Mouse (Mus musculus) Patski (cell line): ENCODE measurements around the gene Ap1s1. TPM values are rescaled to one million over a fixed set of nuclear protein-coding genes. Genes with fewer than 3 reads are reported as not detected.

Experiments used
- ATAC-seq: fragments of 100-300 bp; one replicate; pipeline ENCODE4 v1.8.0; 2021
- CTCF ChIA-PET: fragments of 350-600 bp; sonication (Branson Sonifier 250); formaldehyde crosslinking; loops from one replicate; lab custom pipeline; 2022; ENCODE audit warnings: inconsistent platforms; lab: Charles Lee
- POLR2A ChIA-PET: fragments of 350-600 bp; sonication (Branson Sonifier 250); formaldehyde crosslinking; loops from one replicate; lab custom pipeline; 2022; ENCODE audit warnings: antibody characterized with exemption, inconsistent platforms; lab: Charles Lee
- DNase-seq: peaks from one replicate; pipeline ENCODE4 v3.0.0-alpha.2; 2011; ENCODE audit warnings: low read depth, low spot score
- H3K27me3 ChIP-seq: fragments of 371-371 bp; one replicate; pipeline ENCODE4 v1.5.1; 2021
- CTCF ChIP-seq: fragments of 100-300 bp; IDR thresholded peaks from one replicate; pipeline ENCODE4 v1.5.1; 2021
- in situ Hi-C: fragments of 300-500 bp; cut with MboI; formaldehyde crosslinking; loops from 3 replicates; pipeline ENCODE4 v1.11.1; 2018; ENCODE audit warnings: low pct_unique_long_range_greater_than_20kb, mixed read lengths
- polyA plus RNA-seq: library from polyadenylated mRNA; unstranded; gene quantifications from one replicate; pipeline ENCODE4 v1.2.3, GENCODE M21; 2021

The Ap1s1 gene
- polyA plus RNA-seq, 1 experiment from 2014 or later, result 240 TPM

DNA sequence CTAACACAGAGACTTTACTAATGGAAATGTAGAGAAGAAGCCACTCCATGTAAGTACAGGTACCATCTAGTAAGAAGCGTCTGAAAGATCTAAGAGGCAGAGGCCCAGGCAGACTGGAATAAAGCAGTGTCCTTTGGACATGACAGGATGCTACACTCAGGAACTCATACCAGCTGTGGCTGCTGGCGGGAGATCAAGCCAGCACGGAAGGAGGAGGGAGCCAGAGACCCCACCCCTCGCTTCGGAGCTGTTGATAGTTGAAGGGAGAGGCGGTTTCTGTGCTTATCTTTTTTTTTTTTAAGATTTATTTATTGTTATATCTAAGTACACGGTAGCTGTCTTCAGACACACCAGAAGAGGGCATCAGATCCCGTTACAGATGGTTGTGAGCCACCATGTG, 38.7 kb downstream of the Ap1s1 start:
- no peak for ATAC-seq
- CTCF ChIA-PET, result no interaction called here
- POLR2A ChIA-PET, result no interaction called here
- in situ Hi-C loops, result no loop called here
- DNase-seq, result no peak
- TF ChIP-seq CTCF, result no peak
- no peaks in the 10 kb centered on the region for H3K27me3 ChIP-seq

DNA sequence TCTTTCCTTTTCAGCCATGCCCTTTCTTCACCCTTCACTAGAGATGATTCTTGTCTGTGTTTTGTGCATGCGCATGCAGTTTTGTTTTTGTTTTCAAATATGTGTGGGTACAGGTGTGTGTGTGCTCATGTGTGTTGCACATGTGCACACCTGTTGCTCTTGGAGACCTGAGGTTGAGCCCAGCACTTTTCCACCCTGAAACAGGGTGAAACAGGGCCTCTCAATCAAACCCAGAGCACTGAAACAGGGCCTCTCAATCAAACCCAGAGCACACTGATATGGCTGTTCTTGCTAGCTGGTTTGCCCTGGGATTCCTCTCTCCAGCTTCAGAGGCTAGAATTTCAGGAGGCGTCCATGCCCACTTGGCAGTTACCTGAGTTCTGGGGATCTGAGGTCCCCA, 45.3 kb downstream of the Ap1s1 start:
- DNase-seq, result no peak
- no peak for ATAC-seq
- ChIA-PET CTCF (interaction anchor here (2.0 kb wide), 1 partner anchor 10 kb away, joined by 6 read pairs; no protein-coding TSS in a partner anchor), POLR2A (interaction anchor here (0.6 kb wide), 1 partner anchor 319 kb away, joined by 4 read pairs; no protein-coding TSS in a partner anchor)
- no peak for TF ChIP-seq CTCF
- in situ Hi-C loops, result no loop called here
- no peaks in the 10 kb centered on the region for H3K27me3 ChIP-seq

DNA sequence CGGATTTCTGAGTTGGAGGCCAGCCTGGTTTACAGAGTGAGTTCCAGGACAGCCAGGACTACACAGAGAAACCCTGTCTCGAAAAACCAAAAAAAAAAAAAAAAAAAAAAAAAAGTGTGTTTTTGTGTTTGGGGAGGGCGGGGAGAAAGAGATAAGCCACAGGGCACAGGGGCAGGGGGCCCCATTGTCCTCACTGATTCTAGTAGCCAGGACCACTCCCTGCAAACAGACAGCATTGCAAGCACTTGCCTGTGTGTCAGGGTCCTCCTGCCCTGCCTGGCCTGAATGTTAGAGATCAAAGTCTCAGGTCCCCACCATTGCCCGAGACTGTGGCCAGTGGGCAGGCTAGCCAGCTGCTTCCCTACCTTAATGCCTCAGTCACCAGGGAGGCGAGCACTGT, 46.5 kb downstream of the Ap1s1 start:
- DNase-seq (no peak), ATAC-seq (no peak)
- TF ChIP-seq CTCF, result no peak
- H3K27me3 ChIP-seq, result no peaks in the 10 kb centered on the region
- ChIA-PET POLR2A (no interaction called here), CTCF (interaction anchor here (2.0 kb wide), 1 partner anchor 11 kb away, joined by 6 read pairs; no protein-coding TSS in a partner anchor)
- in situ Hi-C loops, result no loop called here

DNA sequence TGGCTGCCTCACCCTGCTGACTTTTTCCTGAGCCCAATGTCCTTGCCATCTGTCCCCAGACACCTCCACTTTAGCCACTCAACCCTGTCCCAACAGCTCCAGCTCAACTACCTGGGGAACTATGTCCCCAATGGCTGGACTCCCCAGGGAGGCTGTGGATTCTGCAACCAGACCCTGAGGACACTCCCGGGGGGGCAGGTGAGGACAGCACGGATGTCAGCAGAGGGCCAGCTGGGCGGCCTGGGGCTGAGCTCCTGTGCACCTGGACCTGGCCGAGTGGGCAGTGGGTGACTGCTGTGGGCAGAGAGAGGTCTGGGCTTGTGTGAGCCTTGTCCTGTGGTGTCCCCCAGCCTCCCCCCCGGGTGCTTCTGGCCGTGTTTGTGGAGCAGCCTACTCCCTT, 56.1 kb downstream of the Ap1s1 start:
- ATAC-seq (no peak), DNase-seq (no peak)
- H3K27me3 ChIP-seq, result no peaks in the 10 kb centered on the region
- POLR2A ChIA-PET, result no interaction called here
- TF ChIP-seq CTCF, result no peak
- CTCF ChIA-PET, result no interaction called here
- in situ Hi-C loops, result no loop called here

DNA sequence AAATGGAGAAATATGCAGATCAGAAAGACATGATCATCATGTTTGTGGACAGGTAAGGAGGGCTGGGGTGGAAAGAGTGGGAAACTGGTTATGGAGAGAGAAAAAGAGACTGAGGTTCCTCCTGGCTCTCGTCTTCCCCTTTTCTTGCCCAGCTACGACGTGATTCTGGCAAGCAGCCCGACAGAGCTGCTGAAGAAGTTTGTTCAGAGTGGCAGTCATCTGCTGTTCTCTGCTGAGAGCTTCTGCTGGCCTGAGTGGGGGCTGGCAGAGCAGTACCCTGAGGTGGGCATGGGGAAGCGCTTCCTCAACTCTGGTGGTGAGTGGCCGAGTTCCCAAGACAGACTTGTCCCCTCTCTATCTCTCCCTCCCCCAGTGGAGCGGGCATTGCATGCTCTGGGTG, 57.5 kb downstream of the Ap1s1 start:
- no peaks in the 10 kb centered on the region for H3K27me3 ChIP-seq
- POLR2A ChIA-PET, result no interaction called here
- no peak for ATAC-seq
- CTCF ChIA-PET, result no interaction called here
- DNase-seq, result no peak
- in situ Hi-C loops, result no loop called here
- TF ChIP-seq CTCF, result no peak

DNA sequence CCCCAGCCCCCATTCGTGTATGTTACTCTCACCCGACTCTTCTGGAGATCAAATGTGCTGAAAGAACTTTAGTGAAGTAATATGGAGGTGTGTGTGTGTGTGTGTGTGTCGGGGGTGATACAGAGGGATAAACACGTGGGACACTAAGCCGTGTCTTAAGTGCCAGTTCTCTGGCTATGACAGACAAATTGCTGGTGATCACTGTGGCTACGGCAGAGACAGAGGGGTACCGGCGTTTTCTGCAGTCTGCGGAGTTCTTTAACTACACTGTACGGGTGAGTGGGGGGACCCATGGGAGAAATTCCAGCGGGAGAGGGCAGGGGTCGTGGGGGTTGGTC, 58.0 kb downstream of the Ap1s1 start, which contains the start of gene Znhit1:
TSS of gene Znhit1 (minus strand) at position 88 of the 338 bp plus-strand sequence.
- in situ Hi-C loops, result no loop called here

DNA sequence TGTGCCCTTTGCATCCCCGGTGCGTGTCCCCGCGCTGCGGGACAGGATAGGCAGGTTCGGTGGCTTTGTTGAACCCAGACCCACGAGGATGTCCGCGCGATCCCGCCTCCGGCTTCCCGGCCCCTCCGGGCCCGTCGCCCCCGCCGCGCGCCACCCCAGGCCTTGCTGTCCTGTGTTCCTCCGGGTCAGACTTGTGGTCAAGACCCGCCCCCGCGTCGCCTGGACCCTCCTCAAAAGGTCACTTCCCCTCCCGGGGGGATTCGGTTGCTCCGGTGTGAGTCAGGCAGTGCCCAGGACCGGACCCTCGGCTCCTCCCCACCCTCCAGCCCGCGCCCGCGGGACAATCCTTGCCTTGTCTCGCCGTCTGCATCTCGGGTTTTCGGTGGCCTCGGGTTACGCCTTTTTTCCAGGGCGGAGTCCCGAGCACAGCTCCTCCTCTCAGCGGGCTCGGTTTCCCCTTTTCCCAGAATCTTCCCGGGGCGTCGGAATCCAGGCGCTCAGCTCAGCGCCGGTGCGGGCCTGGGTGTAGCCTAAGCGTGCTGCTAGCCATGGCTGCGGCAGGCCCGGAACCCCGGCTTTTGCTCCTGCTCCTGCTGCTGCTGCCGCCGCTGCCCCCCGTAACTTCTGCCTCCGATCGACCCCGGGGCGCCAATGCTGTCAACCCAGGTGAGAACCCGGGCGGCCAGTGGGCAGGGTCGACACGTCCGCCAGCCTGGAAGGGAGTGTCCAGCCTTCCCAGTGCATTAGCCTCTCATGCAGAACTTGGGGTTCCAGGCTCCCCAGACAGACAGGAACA, 58.6 kb downstream of the Ap1s1 start:
- ATAC-seq (peak; percentile 53), DNase-seq (no peak)
- H3K27me3 ChIP-seq, result no peaks in the 10 kb centered on the region
- ChIA-PET CTCF (no interaction called here), POLR2A (interaction anchor here (0.5 to 1.4 kb wide), 8 partner anchors 20 to 351 kb away, joined by 3 to 4 read pairs (median 4); no protein-coding TSS in a partner anchor)
- TF ChIP-seq CTCF, result no peak
- in situ Hi-C loops, result no loop called here

More for the DNA sequence above, 58.0 kb downstream of the Ap1s1 start, which contains the start of gene Znhit1:
- ChIA-PET CTCF (no interaction called here), POLR2A (no interaction called here)
- DNase-seq (no peak), ATAC-seq (peak; percentile 4)
- TF ChIP-seq CTCF, result no peak
- H3K27me3 ChIP-seq, result no peaks in the 10 kb centered on the region

DNA sequence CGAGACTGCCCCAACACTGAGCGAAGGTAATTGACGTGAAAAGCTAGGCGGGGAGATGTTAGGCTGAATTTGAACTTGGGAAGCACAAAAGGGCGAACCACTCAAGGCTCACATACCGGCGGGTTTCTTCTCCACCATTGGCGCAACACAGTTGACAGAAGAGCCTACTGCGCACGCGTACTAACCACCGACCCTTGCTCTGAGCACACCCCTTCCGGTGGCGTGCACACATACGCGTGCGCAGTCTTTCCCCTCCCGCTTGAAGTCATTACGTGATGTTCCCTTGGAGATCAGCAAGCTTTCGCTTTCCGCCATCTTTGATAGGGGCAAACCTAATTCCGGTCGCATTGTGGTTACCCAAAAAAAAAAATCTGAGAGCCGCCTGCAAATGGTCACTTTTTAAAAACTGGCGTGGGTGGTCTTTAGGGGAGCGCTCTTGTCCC, 59.2 kb downstream of the Ap1s1 start, which contains the start of gene Plod3:
TSS of gene Plod3 (plus strand) at position 325 of the 443 bp plus-strand sequence.
- ChIA-PET POLR2A (interaction anchor here (0.5 to 1.4 kb wide), 8 partner anchors 20 to 352 kb away, joined by 3 to 4 read pairs (median 4); no protein-coding TSS in a partner anchor), CTCF (no interaction called here)
- ATAC-seq, result peak; percentile 42
- no peak for TF ChIP-seq CTCF
- H3K27me3 ChIP-seq, result no peaks in the 10 kb centered on the region
- in situ Hi-C loops, result no loop called here
- DNase-seq, result peak; percentile 97

Other genes starting within 250 kb of the Ap1s1 start
- gene Col26a1, start 162.9 kb downstream of the Ap1s1 start, polyA plus RNA-seq, result 0.09 TPM
- gene Ift22, start 138.0 kb downstream of the Ap1s1 start, polyA plus RNA-seq, result 73.2 TPM
- 280 TPM for gene Fis1, start 92.9 kb downstream of the Ap1s1 start, polyA plus RNA-seq
- 0.22 TPM for gene Cldn15, start 79.5 kb downstream of the Ap1s1 start, polyA plus RNA-seq
- gene Plod3, start 59.1 kb downstream of the Ap1s1 start, polyA plus RNA-seq, result 202 TPM
- 99.6 TPM for gene Znhit1, start 58.1 kb downstream of the Ap1s1 start, polyA plus RNA-seq
- 0.89 TPM for gene Vgf, start 19.7 kb downstream of the Ap1s1 start, polyA plus RNA-seq
- 151 TPM for gene Serpine1, start 26.1 kb upstream of the Ap1s1 start, polyA plus RNA-seq
- 35.6 TPM for gene Trim56, start 70.1 kb upstream of the Ap1s1 start, polyA plus RNA-seq
- not detected for gene Muc3, start 103.2 kb upstream of the Ap1s1 start, polyA plus RNA-seq
- gene Muc3a, start 166.3 kb upstream of the Ap1s1 start, polyA plus RNA-seq, result not detected
- gene Ache, start 241.4 kb upstream of the Ap1s1 start, polyA plus RNA-seq, result 1.8 TPM
- gene Ufsp1, start 248.5 kb upstream of the Ap1s1 start, polyA plus RNA-seq, result 13.0 TPM